Mouse (Mus musculus): ENCODE data around the gene Gas1. TPM values are rescaled to one million over a fixed set of nuclear protein-coding genes. Genes with fewer than 3 reads are reported as not detected.

Gas1 gene
- polyA plus RNA-seq, 1 experiment from 2014 or later, result 25.2 TPM

DNA sequence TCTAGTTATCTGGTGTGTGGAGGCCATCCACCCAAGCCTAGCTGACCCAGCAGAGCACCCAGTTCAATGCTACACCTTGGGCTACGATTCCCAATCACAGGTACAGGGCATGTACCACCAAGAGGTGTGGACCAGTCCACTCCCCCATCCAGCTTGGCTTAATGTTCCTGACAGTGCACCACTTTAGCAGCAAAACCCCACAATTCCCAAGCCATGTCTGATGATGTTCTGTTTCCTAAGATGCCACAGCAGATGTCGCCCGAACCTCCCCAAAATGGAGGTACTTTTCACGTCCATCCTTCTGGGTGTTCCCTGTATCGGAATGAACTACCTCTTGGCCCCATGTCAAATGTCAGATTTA, 42.7 kb downstream of the Gas1 start:
- Histone ChIP-seq H3K4me3 (no peak overlapping the region), H3K27ac (no peak overlapping the region)
- WGBS, result 89% methylated on average over 5 of the region's 5 CpGs

GRCm38 (mm10) chr13:60133716-60134438, 43.3 kb downstream of the Gas1 start:
- H3K27me3 ChIP-seq, result no peaks in the 10 kb centered on the region
- H3K4me3 ChIP-seq, result no peak overlapping the region
- no peak for ATAC-seq (ENCODE audit: borderline replicate concordance, extremely low read depth, low FRiP score, low TSS enrichment)
- H3K9ac ChIP-seq, result no peak overlapping the region
- WGBS, result 52% methylated on average over 10 of the region's 10 CpGs
- H3K36me3 ChIP-seq, result no peaks in the 10 kb centered on the region
- no peak overlapping the region for H3K4me2 ChIP-seq
- H3K4me1 ChIP-seq, result no peaks in the 10 kb centered on the region
- no peaks in the 10 kb centered on the region for H3K9me3 ChIP-seq
- H3K27ac ChIP-seq, result no peak overlapping the region

More for the DNA sequence above, 42.7 kb downstream of the Gas1 start:
- Histone ChIP-seq H3K4me1 (no peaks in the 10 kb centered on the region), H3K4me2 (no peak overlapping the region), H3K36me3 (no peaks in the 10 kb centered on the region), H3K9me3 (no peaks in the 10 kb centered on the region), H3K9ac (no peak overlapping the region), H3K27me3 (no peaks in the 10 kb centered on the region)
- no peak for ATAC-seq (ENCODE audit: borderline replicate concordance, extremely low read depth, low FRiP score, low TSS enrichment)

DNA sequence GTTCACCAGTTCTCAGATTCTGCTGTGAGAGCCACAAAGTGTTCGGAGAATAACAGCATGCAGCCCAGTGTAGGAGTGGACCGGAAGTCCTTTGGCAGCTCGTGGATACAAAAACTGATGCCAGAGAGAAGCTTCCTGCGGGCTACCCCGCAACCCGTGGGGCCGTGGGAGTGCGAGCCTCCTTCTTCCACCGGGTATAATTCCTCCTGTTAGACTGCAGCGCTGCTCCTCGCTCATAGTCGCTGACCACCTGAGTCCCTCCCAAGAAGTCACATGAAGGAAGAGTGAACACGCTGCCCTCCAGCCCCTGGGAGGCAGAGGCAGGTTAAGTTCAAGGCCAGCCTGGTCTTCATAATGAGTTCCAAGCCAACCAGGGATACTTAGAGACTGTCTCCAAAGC, 45.4 kb downstream of the Gas1 start:
- 0 out of 2 replicates have a peak, but pooled peaks cover 6% of the 10 kb centered on the region for H3K27me3 ChIP-seq
- no peak for ATAC-seq (ENCODE audit: borderline replicate concordance, extremely low read depth, low FRiP score, low TSS enrichment)
- no peaks in the 10 kb centered on the region for H3K9me3 ChIP-seq
- no peaks in the 10 kb centered on the region for H3K4me1 ChIP-seq
- H3K4me2 ChIP-seq, result no peak overlapping the region
- WGBS, result 57% methylated on average over 13 of the region's 13 CpGs
- no peak overlapping the region for H3K27ac ChIP-seq
- H3K9ac ChIP-seq, result no peak overlapping the region
- no peak overlapping the region for H3K4me3 ChIP-seq
- no peaks in the 10 kb centered on the region for H3K36me3 ChIP-seq

GRCm38 (mm10) chr13:60129541-60129940, 47.6 kb downstream of the Gas1 start:
- WGBS, result 52% methylated on average over 9 of the region's 9 CpGs
- ATAC-seq (ENCODE audit: borderline replicate concordance, extremely low read depth, low FRiP score, low TSS enrichment), result no peak

DNA sequence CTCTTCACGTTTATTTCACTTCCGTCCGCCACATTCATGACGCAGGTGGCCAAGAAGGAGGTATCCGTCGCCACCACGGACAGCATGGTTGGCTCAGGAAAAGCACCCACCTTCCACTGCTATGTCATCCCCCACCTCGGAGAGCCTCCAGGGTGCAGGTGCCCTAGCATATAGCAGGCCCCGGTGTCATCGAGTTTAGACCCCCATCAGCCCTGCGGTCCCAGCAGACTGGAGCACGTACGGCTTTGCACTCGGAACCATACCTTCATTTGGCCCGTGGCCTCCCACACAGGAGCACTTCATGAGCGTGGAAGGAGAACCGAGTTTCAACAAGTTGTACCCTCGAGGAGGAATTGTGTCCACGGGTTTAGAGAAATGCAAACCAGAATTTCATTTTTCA, 50.8 kb downstream of the Gas1 start:
- Histone ChIP-seq H3K4me3 (no peak overlapping the region), H3K36me3 (no peaks in the 10 kb centered on the region), H3K27ac (no peak overlapping the region), H3K4me2 (no peak overlapping the region), H3K4me1 (peaks cover 13% of the 10 kb centered on the region), H3K9me3 (no peaks in the 10 kb centered on the region), H3K9ac (no peak overlapping the region), H3K27me3 (peaks cover 17% of the 10 kb centered on the region)
- WGBS, result 61% methylated on average over 19 of the region's 19 CpGs
- no peak for ATAC-seq (ENCODE audit: borderline replicate concordance, extremely low read depth, low FRiP score, low TSS enrichment)

More at GRCm38 (mm10) chr13:60129541-60129940, 47.6 kb downstream of the Gas1 start:
- H3K4me1 ChIP-seq, result peaks cover 5% of the 10 kb centered on the region; the same call in 1 of the 2 replicates
- no peak overlapping the region for H3K9ac ChIP-seq
- H3K36me3 ChIP-seq, result no peaks in the 10 kb centered on the region
- no peak overlapping the region for H3K4me2 ChIP-seq
- H3K9me3 ChIP-seq, result no peaks in the 10 kb centered on the region
- no peak overlapping the region for H3K4me3 ChIP-seq
- H3K27me3 ChIP-seq, result peaks cover 13% of the 10 kb centered on the region; the same call in 1 of the 2 replicates
- H3K27ac ChIP-seq, result no peak overlapping the region

DNA sequence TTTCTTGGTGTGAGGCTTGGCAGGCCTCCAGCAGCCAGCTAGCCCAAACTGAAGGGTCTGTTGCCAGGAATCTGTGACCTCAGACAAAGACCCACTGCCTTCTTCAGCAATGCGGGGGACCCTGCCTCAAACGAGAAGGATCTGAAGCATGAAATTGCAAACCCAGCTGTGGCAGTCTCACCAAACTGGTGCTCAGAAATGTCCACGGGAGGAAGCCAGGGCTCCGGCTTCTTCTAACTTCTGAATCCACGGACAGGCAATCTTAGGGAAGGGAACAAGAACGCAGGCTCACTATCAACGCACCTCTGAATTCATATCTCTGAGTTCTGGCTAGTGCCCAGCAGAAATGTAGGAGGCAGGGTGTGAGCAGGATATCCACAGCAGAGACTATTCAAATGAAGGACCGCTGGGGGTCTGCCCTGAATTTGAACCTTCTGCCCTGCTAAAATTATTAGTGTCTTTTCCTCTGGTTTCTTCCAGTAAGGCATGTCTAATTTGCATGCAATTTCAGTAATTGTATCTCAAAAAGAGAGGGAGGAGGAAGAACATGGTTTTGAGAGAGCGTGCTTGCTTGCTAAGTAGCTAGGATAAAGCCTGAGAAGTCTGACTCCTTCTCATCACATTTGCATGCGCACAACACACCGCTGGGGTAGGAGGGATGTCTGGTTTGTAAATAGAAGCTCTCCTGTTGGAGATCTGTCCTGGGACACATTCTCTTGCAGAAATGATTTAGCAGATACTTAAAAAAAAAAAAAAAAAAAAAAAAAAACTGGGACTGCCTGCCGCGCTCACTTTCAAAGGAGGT, 51.5 kb downstream of the Gas1 start:
- Histone ChIP-seq H3K4me1 (peaks cover 13% of the 10 kb centered on the region), H3K4me3 (no peak overlapping the region), H3K9ac (no peak overlapping the region), H3K27ac (no peak overlapping the region), H3K9me3 (no peaks in the 10 kb centered on the region), H3K4me2 (no peak overlapping the region), H3K27me3 (peaks cover 17% of the 10 kb centered on the region), H3K36me3 (no peaks in the 10 kb centered on the region)
- 40% methylated on average over 13 of the region's 13 CpGs for WGBS
- no peak for ATAC-seq (ENCODE audit: borderline replicate concordance, extremely low read depth, low FRiP score, low TSS enrichment)

DNA sequence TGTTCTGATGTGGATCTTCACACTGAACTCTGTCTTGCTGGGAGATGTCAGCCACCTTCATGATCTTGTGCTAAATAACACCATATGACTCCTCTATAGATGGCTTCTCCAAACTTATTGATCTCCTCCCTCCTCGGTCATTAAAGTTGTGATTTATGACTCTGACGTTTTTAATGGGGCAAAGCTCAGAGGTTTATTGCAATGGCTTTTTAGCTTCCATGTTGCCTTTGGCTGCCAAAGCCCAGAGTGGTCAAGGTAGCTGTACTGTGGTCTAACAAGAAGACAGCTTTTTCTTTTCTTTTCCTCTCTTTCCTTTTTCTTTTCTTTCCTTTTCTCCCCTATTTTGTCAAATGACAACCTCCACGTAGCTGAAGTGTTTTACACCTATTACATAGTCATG, 52.1 kb downstream of the Gas1 start:
- Histone ChIP-seq H3K27me3 (peaks cover 17% of the 10 kb centered on the region), H3K9me3 (no peaks in the 10 kb centered on the region), H3K4me1 (peaks cover 13% of the 10 kb centered on the region), H3K9ac (no peak overlapping the region), H3K4me2 (no peak overlapping the region), H3K27ac (no peak overlapping the region), H3K4me3 (no peak overlapping the region), H3K36me3 (no peaks in the 10 kb centered on the region)
- 40% methylated on average over 3 of the region's 3 CpGs for WGBS
- ATAC-seq (ENCODE audit: borderline replicate concordance, extremely low read depth, low FRiP score, low TSS enrichment), result no peak

DNA sequence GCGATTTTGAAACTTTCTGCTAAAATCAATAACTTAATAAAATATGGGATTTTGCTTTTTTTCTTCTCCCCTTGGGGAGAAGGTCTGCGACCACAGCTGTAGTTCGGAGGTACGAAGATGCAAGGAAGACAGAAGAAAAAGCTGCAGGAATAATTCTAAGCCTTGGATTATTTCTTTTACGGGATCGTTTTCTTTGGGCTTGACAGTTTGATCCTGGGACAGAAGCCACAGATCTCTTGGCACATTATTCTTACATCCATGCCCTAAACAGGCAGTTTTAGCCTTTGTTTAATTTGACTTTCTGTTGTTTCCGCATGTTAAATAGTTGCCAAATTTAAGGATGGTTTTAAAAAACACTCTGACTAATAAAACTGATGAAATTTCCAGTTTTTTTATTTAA, 52.7 kb downstream of the Gas1 start:
- no peak overlapping the region for H3K9ac ChIP-seq
- WGBS, result 55% methylated on average over 7 of the region's 7 CpGs
- H3K4me2 ChIP-seq, result no peak overlapping the region

More for the DNA sequence above, 52.7 kb downstream of the Gas1 start:
- peaks cover 13% of the 10 kb centered on the region for H3K4me1 ChIP-seq
- ATAC-seq (ENCODE audit: borderline replicate concordance, extremely low read depth, low FRiP score, low TSS enrichment), result no peak
- H3K9me3 ChIP-seq, result no peaks in the 10 kb centered on the region
- H3K4me3 ChIP-seq, result no peak overlapping the region
- no peak overlapping the region for H3K27ac ChIP-seq
- peaks cover 17% of the 10 kb centered on the region for H3K27me3 ChIP-seq
- H3K36me3 ChIP-seq, result no peaks in the 10 kb centered on the region
